Mouse (Mus musculus) adrenal gland, postnatal 4 days (tissue): Measurements from ENCODE around the gene Exosc1. TPM values are rescaled to one million over a fixed set of nuclear protein-coding genes. Genes with fewer than 3 reads are reported as not detected.
"Not testable (repeated sequence)": the region's sequence is repeated elsewhere in the genome, so short reads cannot be mapped to it uniquely, and the experiment has no call there.

Experiments used
- DNase-seq, 2 experiments: peaks; one replicate each; pipeline ENCODE4 v3.0.0; 2021 to 2022; ENCODE audit warnings: low spot score in 2 of 2, mixed read lengths in 2 of 2
- total RNA-seq, 2 experiments: library from RNA; stranded (reverse); gene quantifications; 2 replicates each; pipeline ENCODE4 v1.2.3; 2021

Exosc1 gene
- total RNA-seq, 2 experiments from 2014 or later = 30.1 to 33.8 TPM

GRCm38 (mm10) chr19:41914592-41914882 lies 18.7 kb downstream of the Exosc1 start:
- not testable (repeated sequence) for DNase-seq

- DNase-seq = no peak
Observed at GRCm38 (mm10) chr19:41913774-41914591, 19.2 kb downstream of the Exosc1 start.

- DNase-seq = peak; percentile 25 to 28
Observed at GRCm38 (mm10) chr19:41912121-41913080, 20.8 kb downstream of the Exosc1 start.

GRCm38 (mm10) chr19:41911178-41912073 lies 21.8 kb downstream of the Exosc1 start, which contains the start of gene Pgam1:
Gene Pgam1, plus strand, starts transcription at chr19:41911923.
- peak; percentile 91 to 95 for DNase-seq

GRCm38 (mm10) chr19:41910396-41910795 lies 22.8 kb downstream of the Exosc1 start:
- no peak for DNase-seq

- no peak for DNase-seq
Observed at GRCm38 (mm10) chr19:41908736-41909135, 24.5 kb downstream of the Exosc1 start.

GRCm38 (mm10) chr19:41907079-41907760 lies 26.0 kb downstream of the Exosc1 start:
- DNase-seq = no peak

GRCm38 (mm10) chr19:41906311-41907078 lies 26.7 kb downstream of the Exosc1 start:
- no peak for DNase-seq

- no peak for DNase-seq
Observed at GRCm38 (mm10) chr19:41905246-41905645, 28.0 kb downstream of the Exosc1 start.

GRCm38 (mm10) chr19:41902848-41903593 lies 30.2 kb downstream of the Exosc1 start:
- no peak for DNase-seq

- DNase-seq = no peak
Observed at GRCm38 (mm10) chr19:41901696-41902095, 31.5 kb downstream of the Exosc1 start.

- no peak for DNase-seq
Observed at GRCm38 (mm10) chr19:41900495-41901090, 32.6 kb downstream of the Exosc1 start.

- no peak for DNase-seq
Observed at GRCm38 (mm10) chr19:41898860-41899259, 34.4 kb downstream of the Exosc1 start.

- no peak for DNase-seq
Observed at GRCm38 (mm10) chr19:41896319-41896711, 36.9 kb downstream of the Exosc1 start.

GRCm38 (mm10) chr19:41895460-41896318 lies 37.5 kb downstream of the Exosc1 start, which contains the start of gene Rrp12:
Gene Rrp12, minus strand, starts transcription at chr19:41896173.
- DNase-seq = peak in 1 of 2 experiments; percentile 52

GRCm38 (mm10) chr19:41894959-41895358 lies 38.3 kb downstream of the Exosc1 start:
- no peak for DNase-seq

GRCm38 (mm10) chr19:41888191-41888590 lies 45.0 kb downstream of the Exosc1 start:
- DNase-seq = no peak
